Mouse (Mus musculus): ENCODE results near the gene Arhgdib. TPM values are rescaled to one million over a fixed set of nuclear protein-coding genes. Genes with fewer than 3 reads are reported as not detected.
"Not testable (repeated sequence)": the region's sequence is repeated elsewhere in the genome, so short reads cannot be mapped to it uniquely, and the experiment has no call there.

The Arhgdib gene
- polyA plus RNA-seq (2016; fragmentation: Nextera tagmentation; extraction: Ambion mirVana) = 27.7 and 29.0 TPM in 2 replicates

GRCm38 (mm10) chr6:136941051-136942021, at the start of gene Arhgdib:
Gene Arhgdib (minus strand): TSS chr6:136941899.
- H3K4me1 ChIP-seq = 0 out of 2 replicates have a peak, but pooled peaks cover 2% of the 10 kb centered on the region
- 57% methylated on average over 12 of the region's 12 CpGs for WGBS
- no peaks in the 10 kb centered on the region for H3K36me3 ChIP-seq
- no peak within 1 kb of the TSS for H3K9ac ChIP-seq
- H3K4me2 ChIP-seq (replicated peaks) = 0 out of 2 replicates have a peak within 1 kb of the TSS, but pooled peaks have one; percentile 8
- ATAC-seq (ENCODE audit: low FRiP score) = no peak
- H3K27me3 ChIP-seq = no peaks in the 10 kb centered on the region
- H3K27ac ChIP-seq = peak within 1 kb of the TSS; percentile 48
- H3K9me3 ChIP-seq (replicated peaks) = no peaks in the 10 kb centered on the region
- H3K4me3 ChIP-seq = no peak within 1 kb of the TSS

- no peak overlapping the region for H3K4me2 ChIP-seq (replicated peaks)
- H3K4me3 ChIP-seq = no peak overlapping the region
- H3K4me1 ChIP-seq = no peaks in the 10 kb centered on the region
- no peak overlapping the region for H3K9ac ChIP-seq
- no peaks in the 10 kb centered on the region for H3K27me3 ChIP-seq
- 77% methylated on average over 8 of the region's 8 CpGs for WGBS
- no peaks in the 10 kb centered on the region for H3K9me3 ChIP-seq (replicated peaks)
- H3K36me3 ChIP-seq = no peaks in the 10 kb centered on the region
- no peak overlapping the region for H3K27ac ChIP-seq
- no peak for ATAC-seq (ENCODE audit: low FRiP score)
These were observed 48.9 kb upstream of the Arhgdib start for GRCm38 (mm10) chr6:136990557-136990956.

- H3K4me1 ChIP-seq = 0 out of 2 replicates have a peak, but pooled peaks cover 2% of the 10 kb centered on the region
- peak overlapping the region; percentile 19; the same call in 1 of the 2 replicates for H3K4me2 ChIP-seq (replicated peaks)
- no peak for ATAC-seq (ENCODE audit: low FRiP score)
- WGBS = 32% methylated on average over 11 of the region's 11 CpGs
- H3K36me3 ChIP-seq = no peaks in the 10 kb centered on the region
- no peak overlapping the region for H3K9ac ChIP-seq
- H3K27ac ChIP-seq = no peak overlapping the region
- H3K4me3 ChIP-seq = no peak overlapping the region
- H3K9me3 ChIP-seq (replicated peaks) = no peaks in the 10 kb centered on the region
- H3K27me3 ChIP-seq = no peaks in the 10 kb centered on the region
These were observed 48.3 kb upstream of the Arhgdib start for GRCm38 (mm10) chr6:136989824-136990497.

- H3K4me2 ChIP-seq (replicated peaks) = no peak overlapping the region
- no peak overlapping the region for H3K9ac ChIP-seq
- 90% methylated on average over 7 of the region's 7 CpGs for WGBS
- no peaks in the 10 kb centered on the region for H3K36me3 ChIP-seq
- H3K9me3 ChIP-seq (replicated peaks) = no peaks in the 10 kb centered on the region
- no peak for ATAC-seq (ENCODE audit: low FRiP score)
- H3K4me3 ChIP-seq = no peak overlapping the region
- no peaks in the 10 kb centered on the region for H3K27me3 ChIP-seq
- peaks cover 6% of the 10 kb centered on the region; the same call in 1 of the 2 replicates for H3K4me1 ChIP-seq
- no peak overlapping the region for H3K27ac ChIP-seq
These were observed 46.9 kb upstream of the Arhgdib start for GRCm38 (mm10) chr6:136988536-136989060.

- H3K4me2 ChIP-seq (replicated peaks) = no peak overlapping the region
- H3K27me3 ChIP-seq = no peaks in the 10 kb centered on the region
- 66% methylated on average over 11 of the region's 11 CpGs for WGBS
- no peak overlapping the region for H3K27ac ChIP-seq
- H3K36me3 ChIP-seq = no peaks in the 10 kb centered on the region
- H3K4me3 ChIP-seq = no peak overlapping the region
- H3K9me3 ChIP-seq (replicated peaks) = no peaks in the 10 kb centered on the region
- no peak for ATAC-seq (ENCODE audit: low FRiP score)
- H3K9ac ChIP-seq = no peak overlapping the region
- H3K4me1 ChIP-seq = peaks cover 6% of the 10 kb centered on the region; the same call in 1 of the 2 replicates
These were observed 45.0 kb upstream of the Arhgdib start for GRCm38 (mm10) chr6:136986718-136987117.

GRCm38 (mm10) chr6:136986019-136986418, 44.3 kb upstream of the Arhgdib start:
- WGBS = 71% methylated on average over 13 of the region's 13 CpGs
- no peaks in the 10 kb centered on the region for H3K27me3 ChIP-seq
- no peak overlapping the region for H3K4me2 ChIP-seq (replicated peaks)
- H3K9me3 ChIP-seq (replicated peaks) = no peaks in the 10 kb centered on the region
- no peak overlapping the region for H3K27ac ChIP-seq
- no peak overlapping the region for H3K9ac ChIP-seq
- H3K36me3 ChIP-seq = no peaks in the 10 kb centered on the region
- ATAC-seq (ENCODE audit: low FRiP score) = no peak
- H3K4me1 ChIP-seq = peaks cover 6% of the 10 kb centered on the region; the same call in 1 of the 2 replicates
- H3K4me3 ChIP-seq = no peak overlapping the region

- Histone ChIP-seq H3K27ac (no peak overlapping the region), H3K4me1 (peaks cover 6% of the 10 kb centered on the region; the same call in 1 of the 2 replicates), H3K4me3 (no peak overlapping the region), H3K36me3 (no peaks in the 10 kb centered on the region), H3K9me3 (replicated peaks) (no peaks in the 10 kb centered on the region), H3K27me3 (no peaks in the 10 kb centered on the region), H3K9ac (no peak overlapping the region), H3K4me2 (replicated peaks) (no peak overlapping the region)
- 59% methylated on average over 7 of the region's 7 CpGs for WGBS
- no peak for ATAC-seq (ENCODE audit: low FRiP score)
These were observed 41.5 kb upstream of the Arhgdib start for GRCm38 (mm10) chr6:136983201-136983600.

GRCm38 (mm10) chr6:136982581-136982980, 40.9 kb upstream of the Arhgdib start:
- Histone ChIP-seq H3K36me3 (no peaks in the 10 kb centered on the region), H3K9ac (no peak overlapping the region), H3K27ac (no peak overlapping the region), H3K27me3 (no peaks in the 10 kb centered on the region), H3K4me2 (replicated peaks) (no peak overlapping the region), H3K4me3 (no peak overlapping the region), H3K9me3 (replicated peaks) (no peaks in the 10 kb centered on the region), H3K4me1 (peaks cover 6% of the 10 kb centered on the region; the same call in 1 of the 2 replicates)
- 85% methylated on average over 6 of the region's 6 CpGs for WGBS
- ATAC-seq (ENCODE audit: low FRiP score) = no peak

- WGBS = 34% methylated on average over 3 of the region's 3 CpGs
- no peaks in the 10 kb centered on the region for H3K27me3 ChIP-seq
- no peak for ATAC-seq (ENCODE audit: low FRiP score)
- H3K36me3 ChIP-seq = no peaks in the 10 kb centered on the region
- no peak overlapping the region for H3K9ac ChIP-seq
- no peak overlapping the region for H3K4me2 ChIP-seq (replicated peaks)
- no peak overlapping the region for H3K4me3 ChIP-seq
- H3K9me3 ChIP-seq (replicated peaks) = no peaks in the 10 kb centered on the region
- no peak overlapping the region for H3K27ac ChIP-seq
- peaks cover 4% of the 10 kb centered on the region; the same call in 1 of the 2 replicates for H3K4me1 ChIP-seq
These were observed 38.6 kb upstream of the Arhgdib start for GRCm38 (mm10) chr6:136980331-136980746.

GRCm38 (mm10) chr6:136979274-136980082, 37.8 kb upstream of the Arhgdib start:
- Histone ChIP-seq H3K27ac (no peak overlapping the region), H3K9ac (no peak overlapping the region), H3K27me3 (no peaks in the 10 kb centered on the region), H3K9me3 (replicated peaks) (no peaks in the 10 kb centered on the region), H3K4me1 (peaks cover 4% of the 10 kb centered on the region; the same call in 1 of the 2 replicates), H3K4me3 (no peak overlapping the region), H3K4me2 (replicated peaks) (no peak overlapping the region), H3K36me3 (no peaks in the 10 kb centered on the region)
- 87% methylated on average over 23 of the region's 23 CpGs for WGBS
- ATAC-seq (ENCODE audit: low FRiP score) = no peak

- not testable (repeated sequence) for H3K4me1 ChIP-seq; ATAC-seq (ENCODE audit: low FRiP score); H3K4me3 ChIP-seq; H3K9ac ChIP-seq; H3K4me2 ChIP-seq (replicated peaks); H3K36me3 ChIP-seq; H3K27me3 ChIP-seq; H3K9me3 ChIP-seq (replicated peaks); H3K27ac ChIP-seq
- WGBS = 53% methylated on average over 4 of the region's 4 CpGs
These were observed 27.2 kb upstream of the Arhgdib start for GRCm38 (mm10) chr6:136968877-136969276.

All from hindbrain, embryonic 12.5 days (tissue).